Mouse (Mus musculus): ENCODE results near the gene Ncor1. TPM values are rescaled to one million over a fixed set of nuclear protein-coding genes. Genes with fewer than 3 reads are reported as not detected.
A peak's percentile ranks its signal among the peaks of the same experiment; 100 is the strongest.

Ncor1 gene
- 92.3 and 134 TPM in 2 replicates for polyA plus RNA-seq (2014; fragmentation: Nextera tagmentation; extraction: Ambion mirVana)

DNA sequence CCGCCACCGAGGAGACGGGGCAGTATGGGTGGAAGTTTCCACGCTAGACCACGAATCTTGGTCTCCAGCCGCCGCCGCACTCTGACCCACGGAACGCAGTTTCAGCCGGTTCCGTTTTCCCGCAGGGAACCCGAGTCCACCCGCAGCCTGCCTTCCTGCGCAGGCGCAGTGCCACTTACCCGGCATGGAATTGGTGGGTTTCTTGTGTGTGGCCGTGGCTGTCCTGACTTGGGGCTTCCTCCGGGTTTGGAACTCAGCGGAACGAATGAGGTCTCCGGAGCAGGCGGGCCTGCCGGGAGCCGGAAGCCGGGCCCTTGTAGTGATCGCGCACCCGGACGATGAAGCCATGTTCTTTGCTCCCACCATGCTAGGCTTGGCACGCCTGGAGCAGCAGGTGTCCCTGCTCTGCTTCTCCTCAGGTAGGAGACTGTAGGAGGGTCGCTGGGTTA, at the start of gene Ncor1, which contains the start of gene Pigl:
TSS of gene Ncor1 (minus strand) at position 266 of the 449 bp plus-strand sequence.
TSS of gene Pigl (plus strand) at position 185 of the 449 bp plus-strand sequence.
- Histone ChIP-seq H3K9me3 (replicated peaks; ENCODE audit: control insufficient read depth, low read length) (no peaks in the 10 kb centered on the region), H3K4me1 (ENCODE audit: control insufficient read depth, insufficient read depth, low read length) (peaks cover 7% of the 10 kb centered on the region; the same call in 1 of the 2 replicates), H3K36me3 (ENCODE audit: control insufficient read depth, insufficient read depth, low read length) (no peaks in the 10 kb centered on the region), H3K27me3 (replicated peaks; ENCODE audit: control insufficient read depth, insufficient read depth, low read length) (no peaks in the 10 kb centered on the region), H3K9ac (ENCODE audit: low read length) (peak within 1 kb of the TSS; percentile 98), H3K4me3 (ENCODE audit: low read depth, low read length) (peak within 1 kb of the TSS; percentile 93), H3K4me2 (ENCODE audit: low read length) (peak within 1 kb of the TSS; percentile 83), H3K27ac (ENCODE audit: low read depth, low read length) (peak within 1 kb of the TSS; percentile 98)
- peak; percentile 51 for ATAC-seq
- peak; percentile 89 for DNase-seq (ENCODE audit: low spot score)
- WGBS, result under 1% methylated on average over 33 of the region's 33 CpGs

DNA sequence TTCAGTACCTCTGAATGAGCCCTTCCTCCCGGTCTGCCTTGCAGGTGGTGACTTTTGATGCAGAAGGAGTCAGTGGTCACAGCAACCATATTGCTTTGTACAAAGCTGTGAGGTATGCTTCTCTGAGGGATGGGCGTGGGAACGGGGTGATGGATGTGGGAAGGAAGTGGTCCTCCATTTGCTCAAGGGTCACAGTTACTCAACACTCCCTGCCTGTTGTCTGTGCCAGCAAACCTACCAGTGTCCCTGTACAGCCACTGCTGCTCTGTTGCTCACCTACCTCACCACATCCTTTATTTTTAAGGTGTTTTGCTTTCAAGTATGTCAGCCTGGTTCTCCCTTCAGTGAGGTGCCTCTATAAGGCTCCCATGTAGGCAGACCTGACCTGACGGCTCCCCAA, 49.3 kb upstream of the Ncor1 start:
- H3K27me3 ChIP-seq (replicated peaks; ENCODE audit: control insufficient read depth, insufficient read depth, low read length), result no peaks in the 10 kb centered on the region
- no peaks in the 10 kb centered on the region for H3K4me1 ChIP-seq (ENCODE audit: control insufficient read depth, insufficient read depth, low read length)
- no peak for DNase-seq (ENCODE audit: low spot score)
- ATAC-seq, result no peak
- H3K4me2 ChIP-seq (ENCODE audit: low read length), result no peak overlapping the region
- H3K36me3 ChIP-seq (ENCODE audit: control insufficient read depth, insufficient read depth, low read length), result no peaks in the 10 kb centered on the region
- no peaks in the 10 kb centered on the region for H3K9me3 ChIP-seq (replicated peaks; ENCODE audit: control insufficient read depth, low read length)
- H3K4me3 ChIP-seq (ENCODE audit: low read depth, low read length), result no peak overlapping the region
- H3K27ac ChIP-seq (ENCODE audit: low read depth, low read length), result no peak overlapping the region
- 89% methylated on average over 4 of the region's 4 CpGs for WGBS
- no peak overlapping the region for H3K9ac ChIP-seq (ENCODE audit: low read length)

DNA sequence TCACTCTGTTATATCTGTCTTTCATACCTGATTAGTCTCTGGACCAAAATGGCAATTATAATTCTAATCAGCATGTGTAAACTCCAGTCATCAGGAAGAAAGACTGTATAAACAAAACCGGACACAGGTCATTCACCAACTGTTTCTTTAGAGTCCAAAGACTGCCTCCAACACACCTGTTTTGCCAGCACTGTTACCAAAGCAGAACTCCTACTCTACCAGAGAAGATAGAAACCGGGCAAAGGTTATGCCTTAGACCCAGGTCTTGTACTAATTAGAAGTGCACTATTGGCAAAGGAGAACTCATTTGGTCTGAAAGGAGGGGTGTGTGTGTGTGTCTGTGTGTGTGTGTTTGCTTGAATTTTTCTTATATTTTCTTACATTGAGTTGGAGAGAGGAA, 42.2 kb upstream of the Ncor1 start:
- Histone ChIP-seq H3K9me3 (replicated peaks; ENCODE audit: control insufficient read depth, low read length) (no peaks in the 10 kb centered on the region), H3K4me2 (ENCODE audit: low read length) (no peak overlapping the region), H3K4me3 (ENCODE audit: low read depth, low read length) (no peak overlapping the region), H3K4me1 (ENCODE audit: control insufficient read depth, insufficient read depth, low read length) (no peaks in the 10 kb centered on the region), H3K27ac (ENCODE audit: low read depth, low read length) (no peak overlapping the region), H3K27me3 (replicated peaks; ENCODE audit: control insufficient read depth, insufficient read depth, low read length) (no peaks in the 10 kb centered on the region), H3K9ac (ENCODE audit: low read length) (no peak overlapping the region), H3K36me3 (ENCODE audit: control insufficient read depth, insufficient read depth, low read length) (no peaks in the 10 kb centered on the region)
- ATAC-seq (no peak), DNase-seq (ENCODE audit: low spot score) (no peak)
- 86% methylated on average over 2 of the region's 2 CpGs for WGBS

DNA sequence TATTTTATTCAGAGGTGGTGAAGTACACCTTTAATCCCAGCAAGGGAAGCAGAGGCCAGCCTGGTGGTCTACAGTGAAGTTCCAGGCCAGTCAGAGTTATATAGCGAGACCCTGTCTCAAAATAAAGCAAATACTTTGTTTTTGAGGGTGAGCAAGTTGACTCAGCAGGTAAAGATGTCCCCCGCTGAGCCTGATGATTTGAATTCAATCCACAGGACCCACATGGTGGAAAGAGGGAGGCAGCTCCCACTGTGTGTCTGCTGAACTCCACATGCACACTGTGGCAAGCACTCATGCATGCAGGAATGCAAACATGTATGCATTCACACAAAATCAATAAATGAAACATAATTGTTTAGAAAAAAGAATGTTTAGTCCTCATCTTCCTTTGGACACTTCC, 40.5 kb upstream of the Ncor1 start:
- 79% methylated on average over 2 of the region's 2 CpGs for WGBS
- no peaks in the 10 kb centered on the region for H3K9me3 ChIP-seq (replicated peaks; ENCODE audit: control insufficient read depth, low read length)
- H3K4me3 ChIP-seq (ENCODE audit: low read depth, low read length), result no peak overlapping the region
- no peak overlapping the region for H3K4me2 ChIP-seq (ENCODE audit: low read length)
- H3K4me1 ChIP-seq (ENCODE audit: control insufficient read depth, insufficient read depth, low read length), result peaks cover 5% of the 10 kb centered on the region; the same call in 1 of the 2 replicates
- H3K36me3 ChIP-seq (ENCODE audit: control insufficient read depth, insufficient read depth, low read length), result no peaks in the 10 kb centered on the region
- no peak overlapping the region for H3K27ac ChIP-seq (ENCODE audit: low read depth, low read length)
- DNase-seq (ENCODE audit: low spot score) (no peak), ATAC-seq (no peak)
- no peaks in the 10 kb centered on the region for H3K27me3 ChIP-seq (replicated peaks; ENCODE audit: control insufficient read depth, insufficient read depth, low read length)
- H3K9ac ChIP-seq (ENCODE audit: low read length), result no peak overlapping the region

DNA sequence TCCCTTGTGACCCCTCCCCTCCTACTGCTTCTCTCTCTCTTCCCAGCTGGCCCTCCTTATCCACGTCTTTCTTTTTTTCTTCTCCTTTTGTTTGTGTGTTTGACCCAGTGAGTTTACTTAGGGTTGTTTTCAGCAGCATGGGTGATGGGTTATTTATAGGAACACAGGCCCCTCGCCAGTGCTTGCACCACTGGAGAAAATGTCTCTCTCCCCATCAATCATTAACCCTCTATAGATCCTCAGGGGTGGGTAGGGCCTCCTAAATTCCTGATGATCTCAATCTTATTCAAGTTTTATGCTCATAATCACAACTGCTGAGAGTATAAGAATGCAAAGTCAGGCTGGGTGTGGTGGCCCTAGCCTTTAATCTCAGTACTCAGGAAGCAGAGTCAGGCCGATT, 38.8 kb upstream of the Ncor1 start:
- H3K4me3 ChIP-seq (ENCODE audit: low read depth, low read length), result no peak overlapping the region
- no peak for DNase-seq (ENCODE audit: low spot score)
- H3K4me1 ChIP-seq (ENCODE audit: control insufficient read depth, insufficient read depth, low read length), result peaks cover 5% of the 10 kb centered on the region; the same call in 1 of the 2 replicates
- no peaks in the 10 kb centered on the region for H3K27me3 ChIP-seq (replicated peaks; ENCODE audit: control insufficient read depth, insufficient read depth, low read length)
- no peaks in the 10 kb centered on the region for H3K9me3 ChIP-seq (replicated peaks; ENCODE audit: control insufficient read depth, low read length)
- H3K4me2 ChIP-seq (ENCODE audit: low read length), result no peak overlapping the region
- 56% methylated on average over 3 of the region's 3 CpGs for WGBS
- H3K9ac ChIP-seq (ENCODE audit: low read length), result no peak overlapping the region
- ATAC-seq, result no peak
- no peaks in the 10 kb centered on the region for H3K36me3 ChIP-seq (ENCODE audit: control insufficient read depth, insufficient read depth, low read length)
- no peak overlapping the region for H3K27ac ChIP-seq (ENCODE audit: low read depth, low read length)

DNA sequence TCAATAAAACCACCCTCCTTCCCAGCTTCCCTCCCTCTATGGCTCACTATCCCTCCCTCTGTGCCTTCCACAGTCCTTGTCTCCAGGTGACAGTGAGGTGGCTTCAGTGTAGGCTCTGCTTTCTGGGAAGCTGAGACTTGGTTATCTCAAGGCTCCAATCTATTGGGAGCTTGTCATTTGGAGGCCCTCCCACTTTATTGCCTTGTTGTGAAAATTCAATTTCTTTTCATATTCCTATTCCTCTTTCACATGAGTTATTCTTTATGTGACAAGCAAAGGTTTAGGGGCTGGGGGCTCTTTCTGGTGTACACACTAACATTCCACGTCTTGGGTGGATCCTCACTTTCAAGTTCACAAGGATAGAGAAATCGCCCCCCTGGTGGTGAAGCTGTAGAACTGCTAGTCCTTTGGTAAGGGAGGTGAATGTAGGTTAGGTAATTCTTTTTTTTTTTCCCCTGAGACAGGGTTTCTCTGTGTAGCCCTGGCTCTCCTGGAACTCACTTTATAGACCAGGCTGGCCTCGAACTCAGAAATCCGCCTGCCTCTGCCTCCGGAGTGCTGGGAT, 37.9 kb upstream of the Ncor1 start:
- peak; percentile 50 for DNase-seq (ENCODE audit: low spot score)
- Histone ChIP-seq H3K27ac (ENCODE audit: low read depth, low read length) (no peak overlapping the region), H3K9ac (ENCODE audit: low read length) (no peak overlapping the region), H3K27me3 (replicated peaks; ENCODE audit: control insufficient read depth, insufficient read depth, low read length) (no peaks in the 10 kb centered on the region), H3K36me3 (ENCODE audit: control insufficient read depth, insufficient read depth, low read length) (no peaks in the 10 kb centered on the region), H3K4me1 (ENCODE audit: control insufficient read depth, insufficient read depth, low read length) (peaks cover 5% of the 10 kb centered on the region; the same call in 1 of the 2 replicates), H3K9me3 (replicated peaks; ENCODE audit: control insufficient read depth, low read length) (no peaks in the 10 kb centered on the region), H3K4me3 (ENCODE audit: low read depth, low read length) (no peak overlapping the region), H3K4me2 (ENCODE audit: low read length) (no peak overlapping the region)
- no peak for ATAC-seq
- whole genome bisulfite sequencing, result 60% methylated on average over 5 of the region's 5 CpGs

DNA sequence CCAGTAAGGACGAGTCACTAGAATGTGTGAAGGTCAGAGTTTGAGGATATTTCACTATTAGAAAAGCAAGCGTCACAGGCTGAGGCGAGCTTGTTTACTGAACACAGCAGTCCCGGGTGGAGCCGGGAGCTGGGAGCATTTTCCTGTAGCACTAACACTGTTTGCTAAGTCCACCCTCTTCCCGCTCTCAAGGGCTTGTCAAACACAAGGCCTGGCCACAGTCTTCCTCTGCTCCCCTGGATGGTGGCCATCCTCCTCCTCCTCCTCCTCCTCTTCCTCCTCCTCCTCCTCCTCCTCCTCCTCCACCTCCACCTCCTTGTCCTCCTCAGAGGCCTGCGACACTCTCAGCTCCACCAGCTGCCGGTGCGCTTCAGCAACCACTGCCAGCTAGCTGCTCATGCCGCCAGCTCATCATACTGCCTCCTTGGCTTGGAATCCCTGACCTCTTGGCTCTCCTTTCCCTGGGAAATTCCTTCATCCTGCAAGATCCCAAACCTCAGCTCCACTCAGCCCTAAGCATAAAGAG, 37.0 kb upstream of the Ncor1 start:
- Histone ChIP-seq H3K9me3 (replicated peaks; ENCODE audit: control insufficient read depth, low read length) (no peaks in the 10 kb centered on the region), H3K27me3 (replicated peaks; ENCODE audit: control insufficient read depth, insufficient read depth, low read length) (no peaks in the 10 kb centered on the region), H3K4me2 (ENCODE audit: low read length) (no peak overlapping the region), H3K27ac (ENCODE audit: low read depth, low read length) (no peak overlapping the region), H3K4me3 (ENCODE audit: low read depth, low read length) (no peak overlapping the region), H3K4me1 (ENCODE audit: control insufficient read depth, insufficient read depth, low read length) (peaks cover 5% of the 10 kb centered on the region; the same call in 1 of the 2 replicates), H3K36me3 (ENCODE audit: control insufficient read depth, insufficient read depth, low read length) (no peaks in the 10 kb centered on the region), H3K9ac (ENCODE audit: low read length) (no peak overlapping the region)
- no peak for ATAC-seq
- DNase-seq (ENCODE audit: low spot score), result no peak
- WGBS, result 31% methylated on average over 9 of the region's 10 CpGs

DNA sequence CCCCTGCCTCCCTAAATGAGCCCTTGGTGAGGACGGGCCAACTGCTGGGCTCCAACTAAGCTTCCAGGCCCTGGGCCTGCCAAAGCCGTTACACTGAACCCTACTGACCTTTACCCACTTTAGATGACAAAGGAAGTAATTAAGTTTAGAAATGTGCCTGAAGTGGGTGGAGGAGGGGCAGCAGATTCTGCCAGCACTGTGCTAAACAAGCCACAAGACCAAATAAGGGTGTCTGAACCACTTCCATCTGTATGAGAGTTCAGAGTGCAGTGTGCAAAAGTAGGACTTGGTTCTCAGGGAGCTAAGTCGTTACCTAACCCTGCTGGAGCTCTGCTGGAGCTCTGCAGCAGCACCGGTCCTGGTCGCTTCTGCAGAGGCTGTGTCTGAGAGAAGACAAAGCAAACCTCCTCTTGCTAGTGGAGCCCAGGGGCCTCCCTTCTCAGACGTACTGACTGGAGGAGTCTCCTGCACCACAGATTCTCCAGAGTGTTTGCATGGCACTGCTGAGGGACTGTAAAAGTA, 36.5 kb upstream of the Ncor1 start:
- H3K4me3 ChIP-seq (ENCODE audit: low read depth, low read length), result no peak overlapping the region
- WGBS, result 8% methylated on average over 6 of the region's 6 CpGs
- H3K9ac ChIP-seq (ENCODE audit: low read length), result no peak overlapping the region
- H3K27me3 ChIP-seq (replicated peaks; ENCODE audit: control insufficient read depth, insufficient read depth, low read length), result no peaks in the 10 kb centered on the region
- H3K36me3 ChIP-seq (ENCODE audit: control insufficient read depth, insufficient read depth, low read length), result no peaks in the 10 kb centered on the region
- H3K4me1 ChIP-seq (ENCODE audit: control insufficient read depth, insufficient read depth, low read length), result peaks cover 5% of the 10 kb centered on the region; the same call in 1 of the 2 replicates
- H3K9me3 ChIP-seq (replicated peaks; ENCODE audit: control insufficient read depth, low read length), result no peaks in the 10 kb centered on the region
- DNase-seq (ENCODE audit: low spot score), result peak; percentile 41
- H3K4me2 ChIP-seq (ENCODE audit: low read length), result no peak overlapping the region
- no peak overlapping the region for H3K27ac ChIP-seq (ENCODE audit: low read depth, low read length)
- no peak for ATAC-seq

DNA sequence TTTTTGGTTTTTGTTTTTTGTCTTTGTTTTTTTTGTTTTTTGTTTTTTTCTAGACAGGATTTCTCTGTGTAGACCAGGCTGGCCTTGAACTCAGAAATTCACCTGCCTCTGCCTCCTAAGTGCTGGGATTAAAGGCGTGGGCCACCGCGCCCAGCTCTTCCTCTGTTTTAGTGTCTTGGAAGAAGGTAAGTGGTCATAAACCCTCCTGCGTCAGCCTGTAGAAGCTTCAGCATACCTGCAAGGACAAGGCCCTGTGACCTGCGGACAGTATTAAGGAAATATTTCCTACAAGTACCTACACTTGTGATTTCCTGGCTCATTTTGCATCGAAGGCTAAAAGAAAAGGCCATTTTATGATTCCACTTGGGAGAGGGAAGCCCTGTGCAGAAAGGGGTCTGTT, 35.4 kb upstream of the Ncor1 start:
- 95% methylated on average over 6 of the region's 6 CpGs for WGBS
- H3K4me1 ChIP-seq (ENCODE audit: control insufficient read depth, insufficient read depth, low read length), result peaks cover 5% of the 10 kb centered on the region; the same call in 1 of the 2 replicates
- H3K27ac ChIP-seq (ENCODE audit: low read depth, low read length), result no peak overlapping the region
- H3K27me3 ChIP-seq (replicated peaks; ENCODE audit: control insufficient read depth, insufficient read depth, low read length), result no peaks in the 10 kb centered on the region
- no peak overlapping the region for H3K4me3 ChIP-seq (ENCODE audit: low read depth, low read length)
- H3K36me3 ChIP-seq (ENCODE audit: control insufficient read depth, insufficient read depth, low read length), result no peaks in the 10 kb centered on the region
- no peak overlapping the region for H3K9ac ChIP-seq (ENCODE audit: low read length)
- H3K9me3 ChIP-seq (replicated peaks; ENCODE audit: control insufficient read depth, low read length), result no peaks in the 10 kb centered on the region
- no peak for ATAC-seq
- H3K4me2 ChIP-seq (ENCODE audit: low read length), result no peak overlapping the region
- DNase-seq (ENCODE audit: low spot score), result no peak
